Mouse (Mus musculus): ENCODE results near the gene Dynlt1f.
A peak's percentile ranks its signal among the peaks of the same experiment; 100 is the strongest.
"Not testable (repeated sequence)": the region's sequence is repeated elsewhere in the genome, so short reads cannot be mapped to it uniquely, and the experiment has no call there.

Dynlt1f gene

GRCm38 (mm10) chr17:6621976-6622375, 33.7 kb downstream of the Dynlt1f start:
- not testable (repeated sequence) for DNase-seq (ENCODE audit: low read depth)

DNA sequence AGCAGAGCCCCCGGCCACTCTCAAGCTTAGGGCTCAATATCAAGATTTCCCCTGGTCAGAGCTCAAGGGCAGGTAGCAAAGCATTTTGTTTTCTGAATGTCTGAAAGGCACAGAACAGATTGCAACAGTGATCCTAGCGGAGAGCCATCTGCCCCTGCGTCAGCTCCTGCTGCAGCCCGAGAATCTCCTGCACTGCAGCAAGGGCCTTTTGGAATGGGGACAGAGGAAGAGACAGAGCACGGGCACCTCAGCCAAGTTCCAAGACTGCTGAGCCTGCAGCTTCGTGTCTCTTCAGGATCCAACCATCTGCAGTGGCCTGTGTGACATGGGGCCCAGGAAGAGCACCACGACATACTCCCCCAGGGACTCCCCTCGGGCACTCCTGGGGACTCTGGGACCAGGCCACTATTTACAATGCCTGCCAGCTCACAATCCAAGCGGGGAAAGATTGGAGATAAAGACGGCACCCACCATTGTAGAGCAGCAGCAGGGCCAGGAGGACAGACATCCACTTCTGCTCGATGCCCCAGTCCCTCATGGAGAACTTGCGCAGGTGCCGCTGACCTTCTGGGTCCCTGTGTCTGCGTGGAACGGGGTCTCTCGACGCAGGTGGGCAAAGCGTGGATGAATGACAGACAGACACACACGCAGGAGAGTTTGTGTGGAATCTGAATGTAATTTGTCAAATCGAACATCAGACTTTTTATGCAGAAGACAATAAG, 34.8 kb downstream of the Dynlt1f start:
- DNase-seq (ENCODE audit: low read depth): not testable (repeated sequence)

DNA sequence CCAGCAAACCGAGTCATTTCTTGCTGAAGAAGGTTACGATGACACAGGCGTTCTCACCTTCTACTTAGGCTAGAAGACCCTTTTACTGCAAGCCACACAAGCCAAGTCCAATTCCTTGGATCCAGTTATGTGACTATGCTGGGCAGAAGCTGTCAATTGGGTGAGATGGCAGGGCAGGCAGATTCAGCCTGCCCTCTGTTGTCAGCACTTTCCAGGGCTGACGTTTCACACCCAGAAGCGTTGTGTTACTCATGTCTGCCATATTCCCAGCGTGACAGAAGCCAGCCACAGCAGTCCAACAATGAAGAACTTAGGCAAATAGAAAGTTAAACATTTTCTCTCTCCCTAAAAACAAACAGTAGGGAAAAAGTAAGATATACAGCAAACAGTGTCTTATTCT, 35.7 kb downstream of the Dynlt1f start:
- DNase-seq (ENCODE audit: low read depth): not testable (repeated sequence)

- DNase-seq (ENCODE audit: low read depth): not testable (repeated sequence)
Observed at GRCm38 (mm10) chr17:6619271-6619670, 36.4 kb downstream of the Dynlt1f start.

DNA sequence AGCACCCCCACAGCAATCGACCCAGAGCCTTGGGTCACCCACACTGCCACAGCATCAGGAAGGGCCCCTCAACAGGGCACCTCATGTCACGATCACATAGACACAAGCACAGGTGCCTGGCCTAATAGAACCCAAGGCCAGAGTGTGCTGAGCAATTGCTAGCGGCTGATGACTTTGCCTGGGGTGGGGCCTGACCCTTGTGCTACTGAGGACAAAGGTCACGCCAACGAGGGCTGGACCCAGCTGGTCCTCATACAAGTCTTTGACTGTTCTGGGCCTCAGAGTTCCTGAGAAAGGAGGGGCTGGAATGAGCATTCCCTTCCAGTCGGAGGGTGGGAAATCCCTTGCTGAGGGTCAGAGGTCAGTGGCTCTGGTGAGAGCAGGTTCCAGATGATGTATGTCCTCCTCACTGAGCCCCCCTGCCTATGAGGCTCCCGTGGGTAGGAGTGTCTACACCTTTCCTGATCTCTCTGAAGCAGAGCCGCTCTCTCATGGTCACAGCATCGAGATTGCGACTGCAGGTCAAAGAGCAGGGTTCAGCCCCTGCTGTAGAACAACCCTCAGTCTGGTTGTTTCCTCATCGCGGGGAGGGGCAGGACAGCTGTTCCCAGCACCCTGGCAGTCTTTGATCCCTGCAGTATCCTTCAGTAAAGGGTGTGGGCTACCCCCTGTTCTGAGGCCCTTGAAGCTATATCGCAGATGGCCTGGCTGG, 37.9 kb downstream of the Dynlt1f start:
- DNase-seq (ENCODE audit: low read depth): not testable (repeated sequence)

- DNase-seq (ENCODE audit: low read depth): not testable (repeated sequence)
Observed at GRCm38 (mm10) chr17:6616731-6617130, 39.0 kb downstream of the Dynlt1f start.

GRCm38 (mm10) chr17:6614316-6614715, 41.4 kb downstream of the Dynlt1f start:
- not testable (repeated sequence) for DNase-seq (ENCODE audit: low read depth)

DNA sequence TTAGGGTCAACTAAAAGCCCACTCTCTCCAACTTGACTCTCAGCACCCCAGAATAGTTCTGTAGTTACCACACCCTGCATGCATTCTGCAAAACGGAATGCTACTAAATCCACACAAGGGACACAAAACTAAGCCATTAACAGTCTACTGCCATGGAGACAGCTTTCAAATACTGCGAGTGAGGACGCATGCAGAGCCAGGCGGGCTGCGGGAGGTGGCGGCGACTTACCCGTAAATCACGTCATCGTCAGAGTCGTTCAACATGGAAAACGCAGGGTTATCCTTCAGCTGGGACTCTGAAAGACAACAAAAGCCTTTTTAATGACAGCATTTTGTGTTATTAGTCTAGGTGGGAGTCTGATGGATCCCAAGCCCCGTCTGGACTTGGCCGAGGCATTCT, 42.2 kb downstream of the Dynlt1f start:
- DNase-seq (ENCODE audit: low read depth): not testable (repeated sequence)

- DNase-seq (ENCODE audit: low read depth): not testable (repeated sequence)
Observed at GRCm38 (mm10) chr17:6605347-6605746, 50.4 kb downstream of the Dynlt1f start.

- DNase-seq (ENCODE audit: low read depth): not testable (repeated sequence)
Observed at GRCm38 (mm10) chr17:6602205-6602604, 53.5 kb downstream of the Dynlt1f start.

- peak; percentile 31 for DNase-seq (ENCODE audit: low read depth)
Observed at GRCm38 (mm10) chr17:6601204-6601911, 54.3 kb downstream of the Dynlt1f start, which contains the start of gene Dynlt1c. TSS of gene Dynlt1c (plus strand) at chr17:6601671.

GRCm38 (mm10) chr17:6600216-6600911, 55.3 kb downstream of the Dynlt1f start:
- DNase-seq (ENCODE audit: low read depth): not testable (repeated sequence)

DNA sequence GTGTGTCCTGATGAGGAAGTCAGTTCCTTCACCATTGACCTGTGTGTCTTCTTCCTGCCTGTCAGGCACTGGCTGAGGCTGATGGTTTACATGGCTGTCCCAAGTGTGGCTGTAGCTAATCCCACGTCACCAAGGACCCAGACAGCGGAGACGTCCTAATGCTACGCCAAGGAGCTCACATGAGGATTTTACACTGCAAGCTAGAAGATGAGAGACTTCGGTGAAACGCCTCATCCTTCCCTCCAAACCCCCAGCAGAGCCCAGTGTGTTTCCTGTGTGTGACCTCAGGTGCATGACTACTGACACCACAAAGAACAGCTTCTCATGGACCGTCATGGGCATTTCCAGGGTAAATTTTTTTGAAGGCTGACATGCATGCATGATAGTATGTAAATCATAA, 57.3 kb downstream of the Dynlt1f start:
- DNase-seq (ENCODE audit: low read depth): not testable (repeated sequence)
